Mouse (Mus musculus): ENCODE data around the gene Pigl.

- TF ChIP-seq CTCF (IDR thresholded peaks at IDR 0.05; ENCODE audit: insufficient read depth, low read length) (peak; percentile 24; the same call in 1 of the 2 replicates), POLR2A (IDR thresholded peaks at IDR 0.05; ENCODE audit: borderline replicate concordance, extremely low read depth, low read depth, low read length) (peak; percentile 65; the same call in 1 of the 2 replicates)
Measured at GRCm38 (mm10) chr11:62456483-62457172, 1.6 kb upstream of the Pigl start.

Measured in lung, adult 2 months (tissue).